Mouse (Mus musculus) forebrain, embryonic 10.5 days (tissue): ENCODE data around the gene Ppil4. TPM values are rescaled to one million over a fixed set of nuclear protein-coding genes. Genes with fewer than 3 reads are reported as not detected.
"Not testable (repeated sequence)": the region's sequence is repeated elsewhere in the genome, so short reads cannot be mapped to it uniquely, and the experiment has no call there.

Experiments
- DNase-seq: peaks from one replicate; pipeline ENCODE4 v3.0.0-alpha.2; 2017; ENCODE audit warnings: low spot score; ENCODE audit errors: extremely low spot score
- H3K27ac ChIP-seq: fragments of 300-500 bp; sonication (generic); 2 replicates; pipeline ENCODE4 v1.5.1; 2016; ENCODE audit warnings: mild to moderate bottlenecking
- H3K27me3 ChIP-seq: fragments of 300-500 bp; sonication (generic); 2 replicates; pipeline ENCODE4 v1.6.1; 2016; ENCODE audit warnings: mild to moderate bottlenecking; ENCODE audit not compliant: poor library complexity, severe bottlenecking
- H3K36me3 ChIP-seq: fragments of 300-500 bp; sonication (generic); replicated peaks from 2 replicates; pipeline ENCODE4 v1.6.1; 2016; ENCODE audit warnings: mild to moderate bottlenecking, moderate library complexity
- H3K4me1 ChIP-seq: fragments of 300-500 bp; sonication (generic); 2 replicates; pipeline ENCODE4 v1.6.1; 2016
- H3K4me3 ChIP-seq: fragments of 300-500 bp; sonication (generic); 2 replicates; pipeline ENCODE4 v1.5.1; 2016; ENCODE audit warnings: mild to moderate bottlenecking, moderate library complexity
- H3K9me3 ChIP-seq: fragments of 300-500 bp; sonication (generic); 2 replicates; pipeline ENCODE4 v1.6.1; 2016; ENCODE audit warnings: mild to moderate bottlenecking, moderate library complexity
- WGBS: fragments of 180-500 bp; shearing (Covaris S2); methylation state at CpG from one replicate; pipeline ENCODE4 v1.1.7; 2016; 5-methylcytosine and 5-hydroxymethylcytosine counted together
- polyA plus RNA-seq: library from polyadenylated mRNA; unstranded; fragments of >200 nt; fragmentation: Nextera tagmentation; extraction: Ambion mirVana; gene quantifications from 2 replicates; pipeline ENCODE4 v1.2.1, GENCODE M21; 2016

The Ppil4 gene
- polyA plus RNA-seq, result 43.4 and 44.9 TPM in 2 replicates

DNA sequence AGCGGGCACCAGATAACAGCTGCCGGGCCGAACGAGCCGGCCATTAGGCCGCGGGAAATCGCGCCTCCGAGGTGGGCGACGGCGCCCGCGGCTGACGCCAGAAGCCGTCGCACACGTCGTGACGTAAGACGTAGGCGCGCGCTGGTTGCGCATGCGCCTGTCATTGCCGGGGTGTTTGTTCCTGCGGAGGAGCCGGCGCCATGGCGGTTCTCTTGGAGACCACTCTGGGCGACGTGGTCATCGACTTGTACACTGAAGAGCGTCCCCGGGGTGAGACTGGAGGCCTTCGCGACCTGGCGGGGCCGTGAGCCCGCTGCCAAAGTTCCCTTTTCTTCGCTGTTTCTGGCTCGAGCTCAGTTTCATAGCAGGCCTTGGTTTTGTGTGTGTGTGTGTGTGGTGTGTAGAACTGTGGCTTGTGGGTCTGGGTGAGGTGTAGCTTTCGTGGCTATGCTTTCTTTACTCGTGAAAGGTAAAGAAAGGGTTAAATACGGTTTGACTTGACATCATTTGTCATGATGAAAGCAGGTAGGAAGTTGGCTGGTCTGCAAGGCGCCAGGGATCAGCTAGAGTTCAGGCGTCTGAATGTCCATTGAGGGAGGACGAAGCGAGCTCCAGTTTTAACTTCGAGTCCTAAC is at the start of gene Ppil4, which contains the start of gene Ginm1:
TSS of gene Ppil4 (plus strand) at position 141 of the 635 bp plus-strand sequence.
TSS of gene Ginm1 (minus strand) at position 74 of the 635 bp plus-strand sequence.
- Histone ChIP-seq H3K9me3 (no peaks in the 10 kb centered on the region), H3K4me3 (peak within 1 kb of the TSS; percentile 87), H3K27me3 (no peaks in the 10 kb centered on the region), H3K27ac (peak within 1 kb of the TSS; percentile 94), H3K4me1 (peaks cover 18% of the 10 kb centered on the region), H3K36me3 (peaks cover 46% of the 10 kb centered on the region)
- peak; percentile 85 for DNase-seq
- WGBS, result 1% methylated on average over 52 of the region's 52 CpGs

DNA sequence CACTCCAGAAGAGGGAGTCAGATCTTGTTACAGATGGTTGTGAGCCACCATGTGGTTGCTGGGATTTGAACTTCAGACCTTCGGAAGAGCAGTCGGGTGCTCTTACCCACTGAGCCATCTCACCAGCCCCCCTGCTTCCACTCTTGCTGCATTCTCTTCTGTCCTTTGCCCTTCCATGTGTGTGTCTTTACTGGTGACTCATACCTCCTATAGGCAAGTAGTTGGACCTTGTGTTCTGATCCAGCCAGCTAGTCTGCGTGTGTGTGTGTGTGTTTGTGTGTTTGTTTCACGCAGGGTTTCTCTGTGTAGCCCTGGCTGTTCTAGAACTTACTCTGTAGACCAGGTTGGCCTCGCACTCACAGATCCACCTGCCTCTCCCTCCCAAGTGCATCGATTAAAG is 47.2 kb upstream of the Ppil4 start:
- not testable (repeated sequence) for DNase-seq
- 93% methylated on average over 6 of the region's 6 CpGs for WGBS
- peaks cover 84% of the 10 kb centered on the region for H3K36me3 ChIP-seq

GRCm38 (mm10) chr10:7748752-7749151 is 43.9 kb upstream of the Ppil4 start:
- H3K27me3 ChIP-seq, result no peaks in the 10 kb centered on the region
- no peak overlapping the region for H3K4me3 ChIP-seq
- H3K4me1 ChIP-seq, result no peaks in the 10 kb centered on the region
- peaks cover 82% of the 10 kb centered on the region for H3K36me3 ChIP-seq
- H3K27ac ChIP-seq, result no peak overlapping the region
- no peak for DNase-seq
- WGBS, result 93% methylated on average over 6 of the region's 6 CpGs
- no peaks in the 10 kb centered on the region for H3K9me3 ChIP-seq

More for the DNA sequence above, 47.2 kb upstream of the Ppil4 start:
- H3K9me3 ChIP-seq, H3K27ac ChIP-seq, H3K4me3 ChIP-seq, H3K4me1 ChIP-seq, H3K27me3 ChIP-seq: not testable (repeated sequence)

GRCm38 (mm10) chr10:7757544-7757943 is 35.1 kb upstream of the Ppil4 start:
- WGBS, result 95% methylated on average over 2 of the region's 2 CpGs
- Histone ChIP-seq H3K27ac (no peak overlapping the region), H3K4me1 (no peaks in the 10 kb centered on the region), H3K27me3 (no peaks in the 10 kb centered on the region), H3K4me3 (no peak overlapping the region), H3K36me3 (peaks cover 94% of the 10 kb centered on the region), H3K9me3 (no peaks in the 10 kb centered on the region)
- no peak for DNase-seq

GRCm38 (mm10) chr10:7772346-7772745 is 20.3 kb upstream of the Ppil4 start:
- DNase-seq, result no peak
- Histone ChIP-seq H3K4me1 (no peaks in the 10 kb centered on the region), H3K4me3 (no peak overlapping the region), H3K27me3 (no peaks in the 10 kb centered on the region), H3K36me3 (peaks cover 99% of the 10 kb centered on the region), H3K9me3 (no peaks in the 10 kb centered on the region), H3K27ac (no peak overlapping the region)
- WGBS, result 90% methylated on average over 4 of the region's 4 CpGs

- H3K27me3 ChIP-seq, result no peaks in the 10 kb centered on the region
- DNase-seq, result no peak
- H3K9me3 ChIP-seq, result no peaks in the 10 kb centered on the region
- H3K36me3 ChIP-seq, result peaks cover 96% of the 10 kb centered on the region
- H3K4me3 ChIP-seq, result no peak overlapping the region
- no peaks in the 10 kb centered on the region for H3K4me1 ChIP-seq
- 94% methylated on average over 1 of the region's 1 CpGs for WGBS
- H3K27ac ChIP-seq, result no peak overlapping the region
Observed at GRCm38 (mm10) chr10:7772769-7773168, 19.9 kb upstream of the Ppil4 start.

- Histone ChIP-seq H3K4me1 (peaks cover 9% of the 10 kb centered on the region), H3K4me3 (no peak overlapping the region), H3K36me3 (peaks cover 80% of the 10 kb centered on the region), H3K9me3 (no peaks in the 10 kb centered on the region), H3K27me3 (no peaks in the 10 kb centered on the region), H3K27ac (no peak overlapping the region)
- WGBS, result 92% methylated on average over 8 of the region's 8 CpGs
- DNase-seq, result no peak
Observed at GRCm38 (mm10) chr10:7775421-7775820, 17.3 kb upstream of the Ppil4 start.

DNA sequence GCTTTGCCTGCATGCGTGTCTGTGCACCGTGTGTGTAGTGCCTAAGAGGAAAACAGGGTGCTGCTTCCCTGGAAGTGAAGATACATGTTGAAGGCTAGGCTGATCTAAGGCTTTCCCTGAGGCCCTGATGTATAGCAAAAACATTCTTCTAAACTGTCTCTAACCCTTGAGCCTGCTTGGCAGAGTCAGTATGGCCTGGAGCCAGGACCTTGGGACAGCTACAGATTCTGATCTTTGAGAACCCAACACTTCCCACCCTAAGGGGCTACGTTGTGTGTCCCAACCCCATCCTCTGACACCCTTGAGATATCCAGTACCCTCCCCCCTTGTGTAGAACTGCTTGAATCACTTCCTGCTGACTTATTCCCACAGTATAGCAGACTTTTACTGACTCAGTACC is 14.3 kb upstream of the Ppil4 start:
- Histone ChIP-seq H3K4me1 (peaks cover 13% of the 10 kb centered on the region), H3K4me3 (no peak overlapping the region), H3K36me3 (peaks cover 51% of the 10 kb centered on the region), H3K27me3 (no peaks in the 10 kb centered on the region), H3K9me3 (no peaks in the 10 kb centered on the region), H3K27ac (no peak overlapping the region)
- WGBS, result 93% methylated on average over 3 of the region's 3 CpGs
- DNase-seq, result no peak

DNA sequence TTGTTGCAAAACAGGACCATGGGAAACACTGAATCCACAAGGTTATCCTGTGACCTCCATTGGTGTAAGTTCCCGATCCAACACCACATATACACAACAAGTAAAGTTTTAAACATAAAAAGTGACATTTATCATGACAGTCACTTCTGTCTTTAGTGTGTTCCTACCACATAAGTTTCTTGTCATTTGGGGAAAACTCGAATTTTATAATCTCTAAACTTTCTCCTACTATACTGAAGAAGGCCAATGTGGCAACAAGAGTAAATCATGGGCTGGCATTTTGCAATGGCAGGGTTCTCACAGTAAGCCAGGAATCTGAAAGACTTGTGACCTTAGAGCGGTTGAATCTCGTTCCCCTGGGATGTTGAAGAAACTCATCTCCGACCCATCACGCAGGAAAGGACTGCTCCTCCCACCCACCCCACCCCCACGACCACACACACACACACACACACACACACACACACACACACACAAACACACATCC is 12.9 kb upstream of the Ppil4 start:
- peaks cover 13% of the 10 kb centered on the region for H3K4me1 ChIP-seq
- H3K9me3 ChIP-seq, result no peaks in the 10 kb centered on the region
- peak overlapping the region; percentile 99 for H3K4me3 ChIP-seq
- H3K27ac ChIP-seq, result peak overlapping the region; percentile 93
- H3K27me3 ChIP-seq, result no peaks in the 10 kb centered on the region
- H3K36me3 ChIP-seq, result peaks cover 37% of the 10 kb centered on the region
- 18% methylated on average over 7 of the region's 7 CpGs for WGBS
- no peak for DNase-seq

DNA sequence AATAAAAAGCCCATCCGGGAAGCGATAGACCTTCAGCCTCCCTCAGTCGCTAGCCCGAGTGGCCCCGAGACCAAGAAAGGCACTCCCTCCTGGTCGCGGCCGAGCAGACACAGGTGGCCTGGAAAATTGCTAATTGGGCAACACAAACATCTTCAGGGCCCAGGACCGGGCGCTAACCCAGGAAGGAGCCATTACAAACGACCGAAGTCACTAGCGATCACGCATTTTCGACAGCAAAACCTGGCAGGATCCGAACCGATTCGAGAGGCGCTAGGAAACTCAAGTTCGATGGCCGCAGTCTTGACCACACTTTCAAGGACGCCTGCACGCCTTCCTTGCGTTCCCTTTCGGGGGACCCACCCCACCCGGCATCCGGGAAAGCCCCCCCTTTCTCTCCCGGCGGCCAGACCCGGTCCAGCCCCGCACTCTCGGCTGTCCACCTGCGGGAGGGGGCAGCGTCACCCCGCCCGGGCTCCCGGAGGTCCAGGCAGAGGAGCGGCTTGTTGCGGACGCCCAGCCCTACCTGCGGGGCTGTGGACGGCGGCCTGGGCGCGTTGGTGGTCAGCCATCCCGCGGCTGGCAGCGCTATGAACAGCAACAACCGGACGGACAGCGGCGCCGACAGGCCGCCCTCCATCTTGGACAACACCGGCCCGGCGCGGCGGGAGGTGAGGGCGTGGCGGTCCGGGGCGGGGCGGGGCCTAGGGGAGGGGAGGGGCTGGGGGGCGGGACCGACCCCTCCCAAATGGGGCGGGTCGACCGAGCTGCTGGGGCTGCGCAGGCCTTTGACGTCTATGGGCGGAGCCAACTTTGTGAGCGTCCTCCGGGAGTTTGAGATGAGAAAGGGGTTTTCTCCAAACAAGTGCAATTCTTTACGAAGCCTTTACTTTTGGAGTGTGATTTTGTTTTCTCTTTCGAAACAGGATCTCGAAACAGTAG is 12.2 kb upstream of the Ppil4 start:
- peak; percentile 89 for DNase-seq
- H3K36me3 ChIP-seq, result peaks cover 30% of the 10 kb centered on the region
- H3K27ac ChIP-seq, result peak overlapping the region; percentile 93
- peaks cover 13% of the 10 kb centered on the region for H3K4me1 ChIP-seq
- no peaks in the 10 kb centered on the region for H3K27me3 ChIP-seq
- peak overlapping the region; percentile 99 for H3K4me3 ChIP-seq
- no peaks in the 10 kb centered on the region for H3K9me3 ChIP-seq
- under 1% methylated on average over 67 of the region's 77 CpGs for WGBS

- 59% methylated on average over 3 of the region's 3 CpGs for WGBS
- peak overlapping the region; percentile 99 for H3K4me3 ChIP-seq
- no peak for DNase-seq
Observed at GRCm38 (mm10) chr10:7781214-7781613, 11.5 kb upstream of the Ppil4 start.

DNA sequence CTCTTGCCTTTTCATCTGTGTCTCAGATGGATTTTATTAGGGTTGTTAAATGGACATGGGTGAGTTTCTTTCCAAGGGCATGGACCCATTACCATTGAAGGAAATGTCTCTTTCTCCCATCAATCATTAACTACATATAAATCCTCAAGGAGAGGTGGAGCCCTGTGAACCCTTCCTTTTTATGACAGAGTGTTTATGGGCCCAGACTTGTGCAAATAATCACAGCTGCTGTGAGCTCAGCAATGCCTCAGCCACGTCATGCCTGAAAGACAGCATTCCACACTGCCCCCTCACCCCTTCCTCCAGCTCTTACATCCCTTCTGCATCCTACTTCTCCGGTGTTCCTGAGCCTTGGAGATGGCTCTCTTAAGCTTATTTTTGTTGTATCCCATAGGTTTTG is 5.4 kb upstream of the Ppil4 start:
- H3K4me1 ChIP-seq, result peaks cover 7% of the 10 kb centered on the region; the same call in 1 of the 2 replicates
- no peak overlapping the region for H3K4me3 ChIP-seq
- no peaks in the 10 kb centered on the region for H3K27me3 ChIP-seq
- no peak overlapping the region for H3K27ac ChIP-seq
- no peak for DNase-seq
- H3K9me3 ChIP-seq, result no peaks in the 10 kb centered on the region
- WGBS, result 44% methylated on average over 2 of the region's 2 CpGs
- H3K36me3 ChIP-seq, result peaks cover 25% of the 10 kb centered on the region

More at GRCm38 (mm10) chr10:7781214-7781613, 11.5 kb upstream of the Ppil4 start:
- Histone ChIP-seq H3K36me3 (peaks cover 23% of the 10 kb centered on the region), H3K4me1 (peaks cover 13% of the 10 kb centered on the region), H3K27me3 (no peaks in the 10 kb centered on the region), H3K27ac (peak overlapping the region; percentile 93; the same call in 1 of the 2 replicates), H3K9me3 (no peaks in the 10 kb centered on the region)
